Mouse (Mus musculus) small intestine, adult 2 months (tissue): ENCODE measurements around the gene Pde4a.

Source experiments
- CTCF ChIP-seq: fragments of 200-500 bp; IDR thresholded peaks from 2 replicates; pipeline ENCODE4 v1.5.1; 2012; ENCODE audit warnings: low read depth, mild to moderate bottlenecking, control low read depth, inconsistent platforms, low read length, moderate library complexity, mixed read lengths; ENCODE audit not compliant: insufficient replicate concordance, insufficient read length; ENCODE audit errors: extremely low read depth
- POLR2A ChIP-seq: fragments of 200-500 bp; IDR thresholded peaks from 2 replicates; pipeline ENCODE4 v1.6.1; 2012; ENCODE audit warnings: low read depth, mild to moderate bottlenecking, control low read depth, inconsistent platforms, low read length, moderate library complexity

- TF ChIP-seq CTCF (no peak), POLR2A (peak; percentile 81; the same call in 1 of the 2 replicates)
Measured at GRCm38 (mm10) chr9:21131059-21131956, 34.2 kb upstream of the Pde4a start, which contains the start of gene Tyk2.
